Mouse (Mus musculus): ENCODE measurements at regions not wholly inside any gene's neighbourhood (a gene's known extent, or its start where the extent isn't known, plus 50 kb on each side); places are given as distances from the start of the nearest gene placed in this dataset.

GRCm38 (mm10) chr7:124704163-124704824 lies 721.6 kb downstream of the Hs3st4 start:
- TF ChIP-seq POLR2A (IDR thresholded peaks at IDR 0.05; ENCODE audit: low read depth, low read length) = no peak
- TF ChIP-seq CTCF (IDR thresholded peaks at IDR 0.05; ENCODE audit: borderline replicate concordance, insufficient read depth, low read length) = no peak
